Mouse (Mus musculus) bone marrow macrophage, adult 2 months (primary cell): ENCODE data around the gene Rap1gap2.

ENCODE experiments used
- CTCF ChIP-seq: IDR thresholded peaks from 2 replicates; pipeline ENCODE4 v1.5.1; 2012; ENCODE audit warnings: low read depth, mild to moderate bottlenecking, low read length, moderate library complexity
- POLR2A ChIP-seq: IDR thresholded peaks from 2 replicates; pipeline ENCODE4 v1.6.1; 2012; ENCODE audit warnings: mild to moderate bottlenecking, low read depth, low read length, borderline replicate concordance

- TF ChIP-seq POLR2A (no peak), CTCF (no peak)
Measured at GRCm38 (mm10) chr11:74443924-74444256, 166.8 kb downstream of the Rap1gap2 start.
